Mouse (Mus musculus) yolk sac, embryonic 10.5 days (tissue): Measurements from ENCODE around the gene Jak1.
A peak's percentile ranks its signal among the peaks of the same experiment; 100 is the strongest.

Source experiments
- DNase-seq: peaks from one replicate; pipeline ENCODE4 v3.0.0-alpha.2; 2017; ENCODE audit warnings: low spot score

The Jak1 gene

GRCm38 (mm10) chr4:101264741-101265513 lies at the start of gene Jak1:
Gene Jak1 (minus strand): TSS chr4:101265282.
- DNase-seq = peak; percentile 97

GRCm38 (mm10) chr4:101312055-101312454 lies 47.0 kb upstream of the Jak1 start:
- no peak for DNase-seq

GRCm38 (mm10) chr4:101308166-101308565 lies 43.1 kb upstream of the Jak1 start:
- no peak for DNase-seq

GRCm38 (mm10) chr4:101307286-101307685 lies 42.2 kb upstream of the Jak1 start:
- DNase-seq = no peak

- DNase-seq = no peak
These were observed 41.2 kb upstream of the Jak1 start for GRCm38 (mm10) chr4:101306132-101306915.

GRCm38 (mm10) chr4:101305126-101305525 lies 40.0 kb upstream of the Jak1 start:
- no peak for DNase-seq

- no peak for DNase-seq
These were observed 39.0 kb upstream of the Jak1 start for GRCm38 (mm10) chr4:101304114-101304513.

- DNase-seq = no peak
These were observed 35.4 kb upstream of the Jak1 start for GRCm38 (mm10) chr4:101300392-101300910.

GRCm38 (mm10) chr4:101298311-101298990 lies 33.4 kb upstream of the Jak1 start:
- no peak for DNase-seq

- no peak for DNase-seq
These were observed 31.8 kb upstream of the Jak1 start for GRCm38 (mm10) chr4:101296836-101297235.

GRCm38 (mm10) chr4:101295788-101296187 lies 30.7 kb upstream of the Jak1 start:
- peak; percentile 78 for DNase-seq

GRCm38 (mm10) chr4:101293661-101294060 lies 28.6 kb upstream of the Jak1 start:
- no peak for DNase-seq

GRCm38 (mm10) chr4:101292736-101293541 lies 27.9 kb upstream of the Jak1 start:
- peak; percentile 66 for DNase-seq

- DNase-seq = peak; percentile 79
These were observed 27.1 kb upstream of the Jak1 start for GRCm38 (mm10) chr4:101292028-101292735.

GRCm38 (mm10) chr4:101288292-101288691 lies 23.2 kb upstream of the Jak1 start:
- no peak for DNase-seq

GRCm38 (mm10) chr4:101286562-101286961 lies 21.5 kb upstream of the Jak1 start:
- DNase-seq = no peak

GRCm38 (mm10) chr4:101285906-101286432 lies 20.9 kb upstream of the Jak1 start:
- no peak for DNase-seq

GRCm38 (mm10) chr4:101283938-101284337 lies 18.9 kb upstream of the Jak1 start:
- DNase-seq = no peak

GRCm38 (mm10) chr4:101282237-101282636 lies 17.2 kb upstream of the Jak1 start:
- DNase-seq = no peak

GRCm38 (mm10) chr4:101280119-101280518 lies 15.0 kb upstream of the Jak1 start:
- no peak for DNase-seq
